Mouse (Mus musculus) MEL-GATA-1-ER (cell line): Measurements from ENCODE around the gene Rab11b.
A peak's percentile ranks its signal among the peaks of the same experiment; 100 is the strongest.

Experiments
- DNase-seq: peaks from one replicate; pipeline ENCODE4 v3.0.0-alpha.2; 2012; ENCODE audit warnings: low read depth; ENCODE audit errors: extremely low read depth

Gene Rab11b

DNA sequence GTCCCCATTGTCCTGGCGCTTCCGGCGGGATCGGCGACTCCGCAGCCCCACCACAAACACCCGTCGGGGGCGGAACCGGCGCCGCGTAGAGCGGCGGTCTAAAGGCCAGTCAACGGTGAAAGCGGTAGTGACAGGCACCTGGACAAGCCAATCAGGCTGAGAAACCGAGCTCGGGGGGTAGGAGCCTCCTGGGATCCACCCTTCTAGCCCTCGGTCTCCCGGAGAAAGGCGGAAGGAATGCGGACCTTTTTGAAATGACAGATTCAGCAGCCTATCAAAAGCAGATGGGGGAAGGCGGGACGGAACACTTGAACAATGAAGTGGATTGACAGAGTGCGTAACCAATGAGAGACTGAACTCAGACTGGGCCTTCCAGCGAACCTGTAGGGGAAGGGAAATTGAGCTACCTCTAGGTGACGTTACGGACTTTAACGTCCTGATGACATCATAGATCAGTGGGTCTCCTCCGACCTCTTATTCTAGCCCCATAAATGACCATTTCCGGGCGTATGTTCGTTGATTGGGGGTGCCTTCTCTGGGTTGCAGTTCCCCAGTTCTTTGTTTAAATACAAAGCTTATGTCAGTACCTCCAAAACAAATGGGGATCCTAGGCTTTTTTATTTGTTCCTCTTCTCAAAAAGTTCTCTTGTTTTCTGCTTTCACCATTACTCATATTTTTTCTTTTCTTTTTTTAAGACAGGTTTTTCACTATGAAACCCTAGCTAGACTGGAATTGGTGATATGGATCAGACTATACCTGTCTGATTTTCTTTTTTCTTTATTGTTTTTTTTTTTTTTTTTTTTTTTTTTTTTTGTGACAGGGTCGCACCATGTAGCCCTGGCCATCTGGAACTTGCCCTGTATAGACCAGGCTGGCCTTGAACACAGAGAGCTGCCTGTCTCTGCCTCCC, at the start of gene Rab11b:
Gene Rab11b (minus strand): TSS at position 276 of the 911 bp plus-strand sequence.
- DNase-seq = peak; percentile 100

DNA sequence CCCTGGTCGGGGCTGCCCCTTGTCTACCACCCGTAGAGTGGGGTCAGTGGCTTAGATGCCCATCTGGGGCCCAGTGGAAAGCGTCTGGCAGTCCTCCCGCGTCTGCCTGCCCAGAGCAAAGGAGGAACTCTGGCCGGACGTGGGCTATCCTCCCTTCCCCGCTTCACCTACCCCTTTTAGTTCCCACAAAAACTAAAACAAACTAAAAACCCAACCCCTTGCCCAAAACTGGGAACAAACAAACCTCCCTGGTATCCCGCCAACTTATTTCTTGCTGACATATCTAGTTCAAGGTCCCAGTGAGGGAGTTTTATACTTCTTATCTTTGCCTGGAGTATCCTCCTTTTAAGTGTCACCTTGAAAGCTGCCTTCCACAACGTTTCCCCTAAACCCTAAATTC, 47.9 kb upstream of the Rab11b start:
- DNase-seq = no peak

DNA sequence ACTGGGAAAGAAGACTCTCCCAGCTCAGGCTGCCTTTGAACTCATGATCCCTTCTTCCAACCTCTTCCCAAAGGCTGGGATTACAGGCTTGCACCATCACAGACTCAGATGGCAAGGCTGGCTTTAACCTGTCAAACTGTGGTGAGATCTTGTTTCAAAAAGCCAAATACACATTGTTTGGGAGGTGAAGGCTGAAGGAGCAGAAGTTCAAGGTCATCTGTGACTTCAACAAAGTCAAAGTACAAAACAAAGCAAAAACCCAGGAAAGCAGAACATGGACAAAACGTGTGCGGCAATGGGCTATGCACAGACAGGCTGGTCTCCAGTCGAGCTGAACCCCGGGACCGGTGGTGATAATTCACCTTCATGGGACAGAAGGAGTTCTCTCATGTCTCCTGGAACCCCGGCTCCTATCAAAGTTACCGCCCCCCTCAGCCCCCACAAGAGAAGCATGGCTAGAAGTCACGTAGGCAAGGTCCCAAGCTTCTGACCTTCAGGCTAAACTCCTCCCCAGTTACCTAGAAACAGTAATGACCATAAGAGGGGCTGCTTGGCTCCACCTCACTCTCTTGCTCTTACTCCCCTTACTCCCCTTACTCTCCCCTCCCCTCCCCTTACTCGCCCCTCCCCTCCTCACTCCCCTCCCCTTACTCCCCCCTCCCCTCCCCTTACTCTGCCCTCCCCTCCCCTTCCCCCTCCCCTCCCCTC, 47.0 kb upstream of the Rab11b start:
- no peak for DNase-seq

DNA sequence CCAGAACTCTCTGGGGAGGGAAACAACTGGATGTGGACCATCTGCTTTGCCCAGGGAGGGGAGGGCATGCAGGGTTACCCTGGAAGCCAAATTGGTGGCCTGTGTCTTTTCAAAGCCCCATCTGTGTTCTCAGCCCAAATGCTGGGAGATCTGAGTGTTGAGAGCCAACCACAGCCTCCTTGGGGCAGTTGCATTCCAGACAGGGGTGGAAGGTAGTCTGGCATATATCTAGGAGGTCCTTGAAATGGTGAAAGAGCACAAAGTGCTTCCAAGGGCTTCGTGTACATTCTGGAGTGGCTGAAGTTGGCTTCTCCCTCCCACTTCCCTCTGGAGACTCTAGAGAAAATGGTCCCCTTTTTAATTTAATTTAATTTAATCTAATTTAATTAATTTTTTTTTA, 44.4 kb upstream of the Rab11b start:
- DNase-seq = no peak

DNA sequence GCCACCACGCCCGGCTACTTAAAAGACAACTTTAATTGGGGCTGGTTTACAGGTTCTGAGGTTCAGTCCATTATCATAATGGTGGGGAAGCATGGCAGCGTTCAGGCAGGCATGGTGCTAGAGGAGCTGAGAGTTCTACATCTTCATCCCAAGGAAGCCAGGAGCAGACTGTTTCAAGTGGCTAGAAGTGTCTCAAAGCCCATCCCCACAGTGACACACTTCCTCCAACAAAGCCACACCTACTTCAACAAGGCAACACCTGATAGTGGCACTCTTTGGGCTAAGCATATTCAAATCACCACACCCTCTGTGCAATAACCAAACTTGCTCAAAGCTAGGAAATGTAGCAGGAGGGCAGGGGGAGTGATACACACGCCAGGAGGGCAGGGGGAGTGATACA, 43.9 kb upstream of the Rab11b start:
- no peak for DNase-seq

DNA sequence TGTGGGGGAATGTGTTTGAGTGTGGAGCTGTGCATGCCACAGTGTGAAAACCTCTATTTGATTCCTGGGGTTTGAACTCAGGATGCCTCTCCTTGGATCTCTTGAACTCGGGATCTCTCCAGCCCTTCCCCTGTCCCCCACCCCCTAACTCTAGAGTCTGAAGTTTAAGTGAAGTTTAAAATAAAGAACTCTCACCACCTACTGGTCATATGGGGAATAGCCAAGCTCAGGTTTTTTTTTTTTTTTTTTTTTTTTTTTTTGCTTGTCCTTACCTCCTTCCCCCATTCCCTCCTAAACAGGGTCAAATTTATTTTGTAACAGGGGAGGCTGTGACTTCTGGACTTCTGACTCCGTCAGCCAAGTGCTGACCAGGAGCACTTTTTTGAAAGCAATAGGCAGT, 41.9 kb upstream of the Rab11b start:
- no peak for DNase-seq

DNA sequence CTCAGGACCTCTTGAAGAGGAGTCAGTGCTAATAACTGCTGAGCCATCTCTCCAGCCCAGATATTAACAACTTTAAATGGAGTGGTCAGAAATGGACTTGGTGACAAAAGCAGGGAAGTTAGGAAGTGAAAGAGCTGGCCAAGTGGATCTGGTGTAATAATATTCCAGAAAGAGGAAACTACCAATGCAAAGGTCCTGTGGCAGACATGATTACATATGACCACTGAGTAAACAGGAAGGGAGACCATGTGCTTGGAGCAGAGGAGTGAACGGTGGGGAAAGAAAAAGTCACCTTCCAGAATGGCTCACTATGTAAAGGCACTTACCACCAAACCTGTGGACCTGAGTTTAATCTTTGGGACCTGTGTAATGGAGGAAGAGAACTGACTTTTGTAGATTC, 38.9 kb upstream of the Rab11b start:
- no peak for DNase-seq

DNA sequence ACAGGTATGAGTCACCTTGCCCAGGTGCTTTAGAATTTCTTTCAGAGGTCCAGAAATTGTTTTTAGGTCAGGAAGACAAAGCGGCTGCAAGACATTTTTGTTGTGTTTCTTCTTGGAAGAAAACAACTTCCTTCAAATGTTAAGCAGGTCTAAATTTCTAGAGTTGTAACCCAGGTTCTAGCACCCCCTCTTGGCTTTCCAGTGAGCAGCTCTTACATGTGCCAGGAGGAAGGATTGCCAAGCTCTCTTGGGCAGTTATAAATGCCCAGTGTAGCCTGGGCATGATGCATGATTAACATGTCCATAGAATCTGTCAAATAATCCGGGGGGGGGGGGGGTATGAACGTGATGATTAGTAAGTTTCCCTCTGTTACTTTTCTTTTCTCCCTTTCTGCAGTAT, 38.0 kb upstream of the Rab11b start:
- no peak for DNase-seq

DNA sequence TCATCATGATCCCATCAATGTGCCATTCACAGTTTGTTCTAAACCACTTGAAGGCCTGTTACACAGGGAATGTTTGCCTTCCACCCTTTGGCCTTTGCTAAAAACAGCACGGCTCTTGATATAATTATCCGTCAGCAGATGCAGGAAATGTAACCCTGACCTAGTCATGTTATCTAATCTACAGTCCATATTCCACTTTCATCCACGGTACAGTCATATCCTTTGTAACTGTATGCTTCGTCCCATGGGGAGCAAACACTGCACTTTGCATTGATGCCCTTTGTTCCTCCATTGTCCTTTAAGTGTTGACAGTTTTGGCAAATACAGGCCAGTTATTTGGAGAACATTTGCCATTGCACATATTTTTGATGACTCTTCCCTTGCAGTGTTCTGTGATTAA, 28.4 kb upstream of the Rab11b start:
- no peak for DNase-seq

DNA sequence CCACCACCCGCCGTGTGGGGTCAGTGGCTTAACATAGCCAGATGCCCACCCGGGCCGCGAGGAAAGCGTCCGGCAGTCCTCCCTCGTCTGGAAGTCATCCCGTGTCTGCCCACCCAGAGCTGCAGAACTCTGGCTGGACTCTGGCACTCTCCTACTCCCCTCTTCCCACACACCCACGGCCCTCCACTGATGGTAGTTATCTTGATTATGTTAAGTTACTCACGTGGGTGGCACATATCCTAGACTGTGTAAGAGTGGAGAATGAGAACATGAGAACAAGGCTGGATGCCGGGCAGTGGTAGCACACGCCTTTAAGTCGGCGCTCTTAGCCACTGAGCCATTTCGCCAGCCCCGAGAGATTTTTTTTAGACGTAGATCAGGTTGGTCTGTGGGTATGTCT, 26.0 kb upstream of the Rab11b start:
- no peak for DNase-seq

DNA sequence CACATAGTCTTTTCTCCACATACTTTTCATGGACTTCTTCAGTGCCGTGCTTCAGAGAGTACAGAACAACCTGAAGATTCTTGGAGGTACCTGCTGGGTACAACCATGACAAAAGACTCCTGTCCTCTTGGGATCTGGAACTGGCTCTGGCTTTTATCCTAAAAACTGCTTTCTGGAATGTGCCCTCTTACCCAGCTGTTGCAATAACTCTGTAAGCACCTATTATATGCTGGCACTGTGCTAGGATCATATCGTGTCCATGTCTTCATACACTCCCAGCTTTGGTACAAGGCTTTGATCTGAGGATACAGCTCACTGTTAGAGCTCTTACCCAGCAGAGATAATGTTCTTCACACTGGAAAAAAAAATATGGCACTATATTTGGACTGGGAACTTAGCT, 24.6 kb upstream of the Rab11b start:
- DNase-seq = no peak

DNA sequence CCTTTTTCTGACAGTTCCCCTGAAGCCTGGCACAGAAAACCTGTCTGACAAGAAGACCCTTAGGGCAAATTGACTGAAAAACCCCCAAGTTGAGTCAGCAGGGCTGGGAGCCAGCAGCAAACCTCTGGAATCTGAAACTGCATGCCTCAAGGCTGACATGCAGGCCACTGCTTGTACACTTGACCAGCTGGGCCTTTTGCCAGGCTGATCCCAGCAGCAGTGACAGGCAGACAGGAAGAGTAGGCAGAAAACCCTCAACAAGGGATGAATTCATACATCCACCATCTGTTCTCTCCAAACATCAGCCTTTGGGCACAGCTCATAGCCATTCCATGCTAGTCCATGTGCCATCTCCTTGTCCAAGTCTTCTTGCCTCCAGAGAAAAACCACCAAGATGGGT, 23.1 kb upstream of the Rab11b start:
- no peak for DNase-seq

DNA sequence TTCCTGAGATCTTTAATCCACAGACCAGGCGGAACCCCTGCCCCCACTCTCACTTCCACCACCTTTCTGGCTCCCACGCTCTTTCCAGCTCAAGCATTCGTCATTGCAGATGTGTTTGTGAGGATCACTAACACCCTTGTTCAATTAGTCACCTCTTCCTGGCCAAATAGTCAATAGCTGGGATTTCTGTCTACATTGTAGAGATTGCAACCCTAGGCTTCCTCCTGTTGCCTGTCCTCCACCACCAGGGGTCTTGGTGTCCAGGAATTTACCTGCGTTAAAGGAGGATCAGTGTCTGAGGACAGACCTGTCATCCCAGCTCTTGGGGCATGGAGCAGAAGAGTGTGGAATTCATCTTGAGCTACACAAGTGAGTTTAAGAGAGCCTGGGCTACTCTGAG, 21.7 kb upstream of the Rab11b start:
- DNase-seq = no peak

DNA sequence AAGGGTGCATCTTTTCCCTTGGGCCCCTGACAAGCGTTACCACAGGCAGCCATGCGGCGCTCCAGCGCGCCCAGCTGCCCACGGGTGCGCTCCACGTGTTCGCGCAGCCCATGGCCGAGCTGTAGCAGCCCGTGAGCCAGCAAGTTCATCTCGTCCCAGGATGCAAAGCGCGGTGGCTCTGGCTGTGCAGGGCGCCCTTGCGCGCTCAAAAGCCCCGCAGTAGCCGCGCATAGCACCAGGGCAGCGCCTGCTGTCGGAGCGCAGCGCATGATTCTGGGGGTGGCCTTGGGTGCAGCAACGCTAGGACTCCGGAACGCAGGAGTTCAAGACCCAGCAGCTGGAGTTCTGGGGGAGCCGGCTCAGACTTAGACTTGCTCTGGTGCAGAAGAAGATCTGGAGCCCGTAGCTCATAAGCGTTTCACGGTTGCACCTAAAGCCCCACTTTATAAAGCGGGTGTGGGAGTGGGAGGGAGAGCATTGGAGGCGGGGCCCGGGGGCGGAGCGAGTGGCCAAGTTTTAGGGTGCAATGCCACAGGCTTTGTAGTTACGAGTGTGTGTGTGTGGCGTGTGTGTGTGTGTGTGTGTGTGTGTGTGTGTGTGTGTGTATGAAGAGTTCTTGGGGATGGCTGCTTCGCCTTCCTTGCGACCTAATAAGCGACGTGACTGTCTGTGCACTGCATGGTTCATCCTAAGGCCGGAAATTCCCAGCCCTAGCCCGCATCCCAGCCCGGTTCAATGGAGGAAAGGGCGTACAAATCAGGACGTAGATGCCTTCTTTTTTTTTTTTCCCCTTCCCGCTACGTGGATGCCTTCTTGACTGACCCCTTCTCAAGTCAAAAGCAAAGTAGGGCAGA, 21.0 kb upstream of the Rab11b start, which contains the start of gene Angptl4:
Gene Angptl4 (minus strand): TSS at position 707 of the 854 bp plus-strand sequence.
- peak; percentile 49 for DNase-seq

DNA sequence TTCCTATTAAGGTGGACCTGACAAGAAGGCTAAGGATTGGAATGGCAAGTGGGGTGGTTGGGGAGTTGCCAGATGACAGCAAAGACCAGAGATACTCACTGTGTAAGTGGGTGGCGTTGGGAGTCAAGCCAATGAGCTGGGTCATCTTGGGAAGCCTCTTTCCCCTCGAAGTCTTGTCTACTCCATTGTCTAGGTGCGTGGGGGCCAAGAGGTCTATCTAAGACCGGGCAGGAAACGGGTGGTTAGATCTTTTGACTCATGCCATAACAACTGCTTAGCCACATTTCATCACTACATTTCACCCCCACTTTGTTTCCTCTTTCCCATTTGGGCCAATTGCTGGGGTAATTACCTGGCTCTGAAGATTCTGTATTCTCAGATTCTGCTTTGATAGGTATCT, 20.1 kb upstream of the Rab11b start:
- peak; percentile 63 for DNase-seq

DNA sequence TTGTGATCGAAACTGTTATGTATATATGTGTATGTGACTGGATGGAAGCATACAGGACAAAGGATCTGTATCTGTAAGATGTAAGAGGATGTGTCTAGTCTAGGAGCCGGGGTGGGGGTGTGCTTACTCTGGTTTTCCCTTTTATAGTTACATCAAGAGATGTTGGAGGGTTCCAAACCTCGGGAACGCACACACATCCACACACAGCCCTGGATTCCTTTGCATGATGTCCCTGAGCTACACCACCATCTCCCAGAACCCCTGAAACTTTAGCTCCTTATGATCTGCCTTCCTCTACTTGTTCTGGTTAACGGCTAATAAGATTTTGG, 19.6 kb upstream of the Rab11b start:
- DNase-seq = no peak

DNA sequence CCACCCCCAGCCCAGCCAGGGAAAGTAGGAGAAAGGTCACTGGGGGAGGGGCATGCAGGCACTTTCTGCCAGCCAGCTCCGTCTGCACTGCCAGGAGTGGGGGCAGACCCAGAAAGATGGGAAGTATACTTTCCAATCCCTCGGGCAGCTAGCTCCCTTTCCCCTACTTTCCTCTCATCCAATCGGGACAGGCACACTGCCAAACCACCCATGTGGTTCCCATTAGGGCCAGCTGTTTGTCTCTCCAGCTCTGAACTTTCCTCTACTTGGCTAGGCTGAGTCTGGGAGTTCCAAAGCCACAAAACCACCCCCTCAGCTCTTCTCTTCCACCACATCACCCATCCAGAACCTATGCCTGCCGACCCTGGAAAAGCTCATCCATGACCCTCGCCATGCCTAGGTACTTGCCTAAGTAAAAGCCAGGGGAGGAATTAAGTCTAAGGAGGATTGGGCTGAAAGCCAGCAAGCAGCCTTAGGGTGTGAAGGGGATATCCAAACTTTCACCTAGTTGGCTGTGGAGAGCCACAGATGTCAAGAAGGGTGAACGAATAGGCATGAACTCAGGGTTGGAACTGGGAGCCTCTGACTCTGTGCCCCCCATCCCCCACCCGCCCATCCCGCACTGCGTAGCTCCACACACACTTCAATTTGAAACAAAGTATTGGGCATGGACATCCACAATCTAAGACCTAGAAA, 19.1 kb upstream of the Rab11b start:
- no peak for DNase-seq

DNA sequence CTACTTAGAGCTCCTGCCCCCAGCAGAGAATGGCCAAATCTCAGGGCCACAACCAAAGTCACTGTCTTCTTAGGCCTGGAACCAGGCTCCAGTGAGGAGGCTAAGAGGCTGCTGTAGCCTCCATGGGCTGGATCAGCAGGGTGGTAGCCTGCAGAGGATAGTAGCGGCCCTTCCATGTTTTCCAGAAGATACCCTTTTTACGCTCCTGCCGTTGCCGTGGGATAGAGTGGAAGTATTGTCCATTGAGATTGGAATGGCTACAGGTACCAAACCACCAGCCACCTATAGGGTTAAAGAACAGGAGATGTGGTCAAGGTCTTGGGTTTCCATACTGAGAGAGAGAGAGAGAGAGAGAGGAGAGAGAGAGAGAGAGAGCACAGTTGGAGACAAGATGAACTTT, 15.0 kb upstream of the Rab11b start:
- no peak for DNase-seq

DNA sequence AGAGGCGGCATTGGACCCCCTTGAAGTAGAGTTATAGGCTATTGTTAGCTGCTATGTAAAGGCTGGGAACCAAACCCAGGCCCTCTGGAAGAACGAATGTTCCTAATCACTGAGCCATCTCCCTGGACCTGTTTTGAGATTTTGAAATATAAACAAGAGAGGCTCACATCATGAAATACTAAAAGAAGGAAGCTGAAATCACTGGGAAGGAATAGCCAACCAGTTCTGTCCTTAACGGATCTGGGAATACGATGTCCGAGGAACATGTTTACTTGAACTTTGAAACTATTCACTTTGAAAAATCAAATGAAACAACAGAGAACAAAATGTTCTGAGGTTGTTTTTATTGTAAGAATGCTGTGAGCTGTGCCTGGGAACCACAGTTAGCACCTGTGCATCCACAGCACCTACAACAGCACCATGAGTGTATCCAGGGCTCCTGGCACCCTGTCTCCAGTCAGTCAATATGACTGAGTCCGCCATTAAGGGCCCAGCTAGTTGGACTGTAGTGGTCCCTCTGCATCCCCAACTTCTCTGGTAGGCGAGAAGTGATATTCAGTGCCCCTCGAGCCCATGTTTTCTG, 14.3 kb upstream of the Rab11b start:
- no peak for DNase-seq

DNA sequence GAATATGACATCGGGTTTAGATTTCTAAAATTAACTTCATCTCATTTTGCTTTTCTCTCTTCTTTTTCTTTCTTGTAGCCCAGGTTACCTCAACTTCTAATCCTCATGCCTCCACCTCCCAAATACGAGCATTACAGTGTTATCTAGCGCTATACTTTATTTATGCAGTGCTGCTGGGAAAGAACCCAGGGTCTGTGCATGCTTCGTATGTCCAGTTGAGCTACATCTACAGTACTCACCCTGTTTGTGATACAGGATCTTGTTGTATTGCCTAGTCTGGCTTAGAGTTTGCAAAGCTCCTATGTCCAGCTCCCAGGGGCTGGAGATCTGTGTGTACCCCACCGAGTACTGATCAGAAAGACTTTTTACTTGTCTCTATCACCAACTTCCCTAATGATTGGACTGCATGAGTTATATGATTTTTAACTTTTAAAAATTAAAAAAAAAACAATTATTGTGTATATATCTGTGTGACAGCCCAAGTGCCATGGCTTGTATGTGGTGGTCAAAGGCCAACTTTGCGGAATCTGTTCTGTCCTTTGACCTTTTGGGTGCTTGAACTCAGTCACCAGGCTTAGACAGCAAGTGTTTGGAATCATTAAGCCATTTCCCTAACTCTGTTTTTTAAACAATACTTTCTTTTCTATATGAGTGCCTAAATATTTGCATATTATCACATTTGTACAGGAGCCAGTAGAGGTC, 13.7 kb upstream of the Rab11b start:
- DNase-seq = no peak
